Mouse (Mus musculus) v-Abl transformed pro-B cells (cell line): ENCODE measurements at regions not wholly inside any gene's neighbourhood (a gene's known extent, or its start where the extent isn't known, plus 50 kb on each side); places are given as distances from the start of the nearest gene placed in this dataset.

Experiments used
- in situ Hi-C, 2 experiments: fragments of 400-800 bp; cut with MboI; formaldehyde crosslinking; loops; one replicate each; pipeline ENCODE4 v1.15.1; 2025; ENCODE audit not compliant: unreplicated experiment in 2 of 2

GRCm38 (mm10) chr2:75269446-75269845, 389.6 kb upstream of the Hnrnpa3 start:
- in situ Hi-C loops: no loop called here

DNA sequence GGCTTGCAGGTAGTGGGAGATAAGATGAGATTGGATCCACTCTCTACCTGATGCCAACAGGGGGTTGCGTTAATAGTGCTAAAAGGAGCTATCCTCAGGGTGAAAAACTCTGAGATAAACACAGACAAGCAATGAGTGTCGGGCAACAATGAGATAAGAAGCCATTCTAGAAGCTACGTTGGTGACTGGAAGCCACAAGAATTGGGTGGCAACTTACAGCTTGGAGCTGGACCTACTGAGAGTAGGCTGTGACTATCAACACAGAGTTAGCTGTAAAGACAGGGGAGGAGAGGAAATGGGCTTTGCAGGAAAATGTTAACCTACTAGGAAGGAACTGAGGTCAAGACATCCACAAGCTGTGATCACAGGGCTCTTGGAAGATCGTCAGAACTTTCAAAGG, 388.9 kb upstream of the Hnrnpa3 start:
- in situ Hi-C loops: no loop called here

- in situ Hi-C loops: no loop called here
These were observed 371.2 kb upstream of the Hnrnpa3 start for GRCm38 (mm10) chr2:75287900-75288299.

DNA sequence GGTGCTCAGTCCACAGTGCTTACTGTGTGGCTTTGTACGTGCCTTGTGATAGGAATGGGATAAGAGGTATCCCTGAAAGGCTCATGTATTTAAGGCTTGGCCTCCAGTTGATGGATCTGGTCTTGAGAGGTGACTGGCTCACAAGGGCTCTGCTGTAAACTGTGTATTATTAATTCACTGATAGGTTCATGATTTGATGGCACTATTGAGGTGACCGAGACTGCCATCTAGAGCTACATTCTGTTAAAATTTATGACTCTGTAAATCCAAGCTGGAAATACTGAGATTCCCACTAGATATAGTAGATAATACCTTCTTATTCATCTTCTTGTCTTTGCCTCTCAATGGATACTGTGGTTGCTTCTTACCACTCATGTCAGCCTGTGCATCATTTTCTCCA, 367.4 kb upstream of the Hnrnpa3 start:
- in situ Hi-C loops: no loop called here

DNA sequence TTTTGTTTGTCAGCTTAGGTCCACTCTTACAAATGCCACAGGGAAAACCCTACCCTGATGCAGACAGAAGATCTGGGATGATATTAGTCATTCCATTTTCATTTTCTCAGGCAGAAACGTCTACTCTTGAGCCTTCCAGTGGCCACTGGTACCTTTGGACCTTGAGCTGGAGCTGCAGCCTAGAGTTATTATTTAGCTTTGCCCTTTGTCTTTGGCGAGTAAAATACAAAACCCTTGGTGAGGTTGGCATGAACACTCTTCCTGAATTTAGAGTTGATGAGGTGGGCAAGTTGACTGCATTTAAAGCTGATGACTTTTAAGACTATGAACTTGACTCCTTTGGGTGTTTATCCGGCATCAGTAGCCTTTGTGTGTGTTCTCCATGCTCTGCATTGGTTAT, 352.2 kb upstream of the Hnrnpa3 start:
- in situ Hi-C loops: loop anchor here (25.0 kb wide), 1 partner anchor 595 kb away; the partner anchor contains the start of genes Hoxd3 (in 2 of the 2), Hoxd4 (in 2 of the 2) and Hoxd8 (in 2 of the 2)

DNA sequence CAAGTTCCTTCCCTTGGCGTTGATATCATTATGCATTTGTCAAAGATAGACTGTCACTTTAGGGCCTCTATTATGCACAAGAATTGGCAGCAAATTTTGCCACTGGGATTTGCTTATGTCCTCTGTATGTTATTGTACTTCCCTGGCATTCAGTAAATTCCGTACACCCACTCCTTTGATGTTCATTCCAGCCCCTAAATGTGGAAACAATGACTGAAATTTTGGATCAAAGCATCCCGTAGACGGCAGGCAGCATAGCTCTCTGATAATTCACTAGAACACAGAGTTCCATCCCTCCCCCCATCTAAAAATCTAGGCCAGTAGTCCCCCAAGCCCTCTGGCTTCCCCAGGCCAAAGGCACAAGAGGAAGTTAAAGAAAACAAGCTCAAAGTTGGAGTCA, 347.9 kb upstream of the Hnrnpa3 start:
- in situ Hi-C loops: loop anchor here (25.0 kb wide), 1 partner anchor 599 kb away; the partner anchor contains the start of genes Hoxd3 (in 2 of the 2), Hoxd4 (in 2 of the 2) and Hoxd8 (in 2 of the 2)

DNA sequence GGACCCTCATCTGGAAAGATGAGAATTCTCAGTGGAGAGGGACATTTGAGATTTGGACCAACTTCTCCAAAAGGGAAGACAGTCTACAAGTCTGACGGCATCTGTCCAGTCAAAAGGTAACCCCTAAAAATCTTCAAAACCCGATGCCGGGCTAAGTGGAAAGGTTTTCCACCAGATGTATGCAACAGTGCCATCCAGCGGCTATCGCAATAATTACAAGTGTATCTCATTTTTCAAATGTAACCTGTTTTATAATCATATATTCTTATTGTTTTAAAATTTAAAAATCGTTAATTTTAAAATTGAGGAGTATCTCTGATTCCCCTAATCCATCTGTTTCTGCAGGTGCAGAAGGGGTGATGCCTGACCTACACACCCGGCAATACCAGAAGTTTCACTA, 346.8 kb upstream of the Hnrnpa3 start:
- in situ Hi-C loops: loop anchor here (25.0 kb wide), 1 partner anchor 600 kb away; the partner anchor contains the start of genes Hoxd3 (in 2 of the 2), Hoxd4 (in 2 of the 2) and Hoxd8 (in 2 of the 2)

DNA sequence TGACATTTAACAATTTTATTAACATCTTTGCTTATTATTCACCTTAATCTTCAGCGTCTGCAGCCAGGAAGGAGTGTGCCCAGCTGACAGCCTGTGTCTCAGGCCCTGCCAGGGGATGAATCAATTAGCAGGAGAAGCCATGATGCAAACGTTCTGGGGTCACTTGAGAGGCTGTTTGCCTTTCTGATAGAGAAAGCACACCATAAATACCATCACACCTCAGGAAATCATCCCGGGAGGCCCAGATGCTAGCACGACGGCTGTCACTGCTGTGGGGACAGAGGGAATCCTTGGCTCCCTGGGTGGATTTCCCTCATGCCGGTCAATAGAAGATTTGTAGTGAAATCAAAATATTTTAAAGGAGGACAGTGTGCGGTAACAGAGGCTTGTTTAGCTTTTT, 343.7 kb upstream of the Hnrnpa3 start:
- in situ Hi-C loops: loop anchor here (25.0 kb wide), 1 partner anchor 603 kb away; the partner anchor contains the start of genes Hoxd3 (in 2 of the 2), Hoxd4 (in 2 of the 2) and Hoxd8 (in 2 of the 2)

DNA sequence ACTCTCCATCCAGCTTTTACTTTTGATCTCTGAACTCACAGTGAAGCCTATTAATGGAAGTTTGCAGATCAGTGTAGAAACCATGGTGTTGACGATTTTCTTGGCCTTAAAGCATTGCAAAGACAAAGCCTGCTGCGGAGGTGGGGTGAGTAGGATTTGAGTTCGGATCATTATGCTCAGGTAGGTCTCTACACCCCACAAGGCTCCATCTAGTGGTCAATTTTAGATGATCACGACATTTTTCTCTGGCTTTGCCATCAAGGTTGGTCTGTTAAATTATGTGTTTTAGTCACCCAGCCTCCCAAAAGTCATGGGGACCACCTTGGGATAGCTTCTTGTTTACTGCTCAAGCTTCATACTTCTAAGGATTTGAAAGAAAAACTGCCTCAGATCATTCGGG, 340.9 kb upstream of the Hnrnpa3 start:
- in situ Hi-C loops: loop anchor here (25.0 kb wide), 1 partner anchor 606 kb away; the partner anchor contains the start of genes Hoxd3 (in 2 of the 2), Hoxd4 (in 2 of the 2) and Hoxd8 (in 2 of the 2)

GRCm38 (mm10) chr2:75324146-75324749, 334.8 kb upstream of the Hnrnpa3 start:
- in situ Hi-C loops: loop anchor here (10.0 to 25.0 kb wide), 2 partner anchors 261 to 612 kb away; partner anchors contain the start of genes Hoxd3 (in 2 of the 2), Hoxd4 (in 2 of the 2) and Hoxd8 (in 2 of the 2)

DNA sequence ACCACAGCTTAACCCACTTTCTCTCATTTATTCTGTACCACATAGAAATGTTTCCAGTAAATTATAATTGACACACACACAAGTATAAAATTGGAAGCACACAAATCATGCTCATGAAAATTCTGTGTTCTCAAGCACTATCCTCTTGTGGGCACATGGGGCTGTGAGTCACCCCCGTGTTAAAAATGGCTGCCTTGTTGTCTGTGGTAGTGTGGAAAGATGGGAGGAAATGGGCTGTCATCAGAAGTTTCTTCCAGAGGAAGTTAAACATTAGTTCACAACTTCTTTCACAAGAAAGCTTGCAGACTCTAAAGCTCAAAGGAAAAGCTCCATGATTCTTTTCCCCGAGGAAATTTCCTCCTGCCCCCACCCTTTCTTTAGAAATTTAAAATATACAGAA, 329.5 kb upstream of the Hnrnpa3 start:
- in situ Hi-C loops: loop anchor here in 1 of 2 experiments (10.0 kb wide), 1 partner anchor 255 kb away; no protein-coding TSS in a partner anchor

DNA sequence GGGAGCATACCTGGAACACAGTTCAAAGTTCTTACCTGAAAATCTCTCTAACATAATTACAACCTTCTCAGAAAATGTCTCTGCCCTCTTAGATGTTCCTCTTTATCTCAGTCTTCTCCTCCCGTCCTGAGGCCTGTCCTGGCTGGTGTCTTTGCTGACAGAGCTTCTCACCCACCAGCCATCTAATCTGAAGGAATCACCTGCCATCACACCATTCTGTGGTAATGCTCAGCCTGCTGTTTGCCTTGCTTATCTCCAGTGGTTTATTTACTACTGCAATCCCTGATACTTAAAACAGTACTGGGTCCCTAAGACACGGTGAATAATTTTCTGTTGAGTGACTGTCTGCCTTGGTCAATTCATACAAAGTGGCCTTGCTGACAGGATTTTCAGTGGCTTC, 317.8 kb upstream of the Hnrnpa3 start:
- in situ Hi-C loops: no loop called here

DNA sequence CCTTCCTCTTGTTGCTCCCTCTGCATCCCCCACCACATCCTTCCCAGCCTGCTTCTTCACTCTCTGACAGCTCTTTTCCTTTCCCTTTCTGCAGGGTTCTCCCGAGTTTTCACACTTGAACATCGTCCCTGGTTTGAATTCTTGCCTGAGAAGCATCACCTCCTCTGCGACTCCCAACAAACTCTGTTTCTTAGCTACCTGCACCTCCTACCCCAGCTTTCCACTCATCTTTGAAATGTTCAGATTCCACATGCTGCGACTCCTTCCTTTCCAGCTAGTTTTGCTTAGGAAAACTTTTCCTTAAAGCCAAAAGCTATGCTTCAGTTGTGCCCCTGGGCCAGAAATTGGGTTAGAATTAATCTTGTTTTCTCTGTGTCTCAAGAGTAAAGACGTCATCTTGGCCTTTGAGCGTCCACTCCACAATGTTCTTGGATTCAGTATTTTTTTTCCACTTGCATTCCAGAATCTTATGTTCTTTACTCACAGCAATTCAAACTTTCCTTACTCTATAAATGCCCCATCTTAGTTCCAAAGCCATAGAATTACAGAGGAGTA, 317.3 kb upstream of the Hnrnpa3 start:
- in situ Hi-C loops: no loop called here

DNA sequence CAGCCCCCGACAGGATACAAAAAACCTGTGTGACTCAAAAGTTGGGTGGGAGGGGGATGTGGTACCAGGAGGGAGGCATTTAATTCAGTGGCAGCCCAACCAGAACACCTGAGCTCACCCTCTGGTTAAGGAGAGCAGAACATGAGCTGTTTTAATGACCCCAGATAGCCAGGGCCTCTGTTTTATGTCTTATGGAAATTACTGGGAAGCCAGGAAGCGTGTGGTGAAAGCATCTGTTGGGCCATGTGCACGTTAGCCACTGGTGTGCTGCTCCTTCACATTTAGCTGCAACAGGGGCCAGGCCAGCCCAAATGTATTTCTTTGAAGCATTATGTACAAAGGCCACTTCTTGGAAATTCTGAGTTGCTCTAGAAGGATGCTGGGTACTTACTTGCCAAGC, 308.2 kb upstream of the Hnrnpa3 start:
- in situ Hi-C loops: no loop called here

DNA sequence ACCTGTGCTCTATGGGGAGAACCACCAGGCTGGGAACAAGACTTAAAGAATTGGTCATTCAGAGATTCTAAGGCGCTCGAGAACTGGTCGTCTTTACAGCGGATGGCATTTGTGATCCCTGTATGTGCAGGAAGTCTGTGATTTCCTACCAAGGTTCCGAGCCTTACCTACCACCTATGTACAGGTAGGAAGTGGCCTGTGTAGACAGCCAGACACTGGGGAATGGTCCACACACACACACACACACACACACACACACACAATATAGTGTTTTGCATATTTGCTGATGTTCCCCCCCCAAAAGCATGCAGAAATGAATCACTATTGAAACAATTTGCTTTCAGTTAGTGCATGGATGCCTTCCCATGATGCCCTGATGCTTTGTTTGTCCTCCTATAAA, 307.1 kb upstream of the Hnrnpa3 start:
- in situ Hi-C loops: no loop called here

DNA sequence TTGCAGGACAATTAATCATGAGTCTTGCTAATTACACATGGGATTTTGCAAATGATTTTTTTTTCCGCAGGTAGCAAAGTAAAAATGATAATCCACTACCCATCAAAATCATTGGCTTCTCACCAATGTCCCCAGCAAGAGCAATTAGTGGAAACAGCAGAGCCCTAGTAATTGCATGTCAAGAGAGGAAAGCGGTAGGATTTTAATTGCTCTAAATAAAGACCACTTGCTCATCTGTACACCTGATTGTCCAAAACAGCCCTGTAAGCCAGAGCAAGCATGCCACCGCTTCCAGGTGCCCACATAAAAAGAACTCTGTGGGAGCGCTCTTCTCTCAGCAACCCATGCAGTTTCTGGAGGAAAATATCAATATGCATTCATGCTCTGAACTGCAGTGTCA, 306.5 kb upstream of the Hnrnpa3 start:
- in situ Hi-C loops: no loop called here

GRCm38 (mm10) chr2:75356691-75357375, 302.2 kb upstream of the Hnrnpa3 start:
- in situ Hi-C loops: no loop called here

GRCm38 (mm10) chr2:75357516-75357915, 301.5 kb upstream of the Hnrnpa3 start:
- in situ Hi-C loops: no loop called here

GRCm38 (mm10) chr2:75360936-75361335, 298.1 kb upstream of the Hnrnpa3 start:
- in situ Hi-C loops: no loop called here

DNA sequence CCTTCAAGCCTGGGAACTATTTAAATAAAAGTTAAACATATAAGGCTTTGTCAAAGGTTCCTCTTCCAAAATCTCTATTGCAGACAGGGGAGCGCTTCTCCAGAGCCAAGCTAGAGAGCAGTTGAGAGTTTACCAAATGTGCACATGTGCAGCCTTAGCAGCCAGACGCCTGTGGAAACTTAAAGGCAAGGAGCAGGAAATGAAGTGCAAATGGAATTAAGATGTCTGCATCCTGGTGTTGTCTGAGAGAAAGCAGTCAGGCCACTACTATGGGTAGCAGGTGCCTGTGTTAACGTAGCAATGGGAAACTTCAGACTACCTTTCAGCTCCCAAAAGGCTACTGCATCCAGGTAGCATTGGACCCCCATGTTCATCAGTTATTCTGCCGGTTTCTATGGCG, 282.4 kb upstream of the Hnrnpa3 start:
- in situ Hi-C loops: no loop called here

- in situ Hi-C loops: no loop called here
These were observed 273.4 kb upstream of the Hnrnpa3 start for GRCm38 (mm10) chr2:75385551-75386263.
